Mouse (Mus musculus) hindbrain, embryonic 15.5 days (tissue): Measurements from ENCODE around the gene Oxct1. TPM values are rescaled to one million over a fixed set of nuclear protein-coding genes. Genes with fewer than 3 reads are reported as not detected.

ENCODE experiments used
- ATAC-seq: fragments of 200-750 bp; cut with Nextera tagmentation; 2 replicates; pipeline ENCODE4 v1.8.0; 2017; ENCODE audit warnings: low read depth, moderate number of reproducible peaks, moderate TSS enrichment; ENCODE audit not compliant: low FRiP score
- H3K27ac ChIP-seq: fragments of 300-500 bp; sonication (generic); replicated peaks from 2 replicates; pipeline ENCODE4 v1.5.1; 2015; ENCODE audit warnings: mild to moderate bottlenecking, inconsistent platforms
- H3K27me3 ChIP-seq: fragments of 300-500 bp; sonication (generic); 2 replicates; pipeline ENCODE4 v1.6.1; 2015; ENCODE audit warnings: control low read depth, inconsistent platforms
- H3K36me3 ChIP-seq: fragments of 300-500 bp; sonication (generic); 2 replicates; pipeline ENCODE4 v1.6.1; 2015; ENCODE audit warnings: control low read depth, inconsistent platforms
- H3K4me1 ChIP-seq: fragments of 300-500 bp; sonication (generic); replicated peaks from 2 replicates; pipeline ENCODE4 v1.6.1; 2015; ENCODE audit warnings: control low read depth, inconsistent platforms
- H3K4me2 ChIP-seq: fragments of 300-500 bp; sonication (generic); 2 replicates; pipeline ENCODE4 v1.6.1; 2015; ENCODE audit warnings: moderate library complexity, mild to moderate bottlenecking, inconsistent platforms
- H3K4me3 ChIP-seq: fragments of 300-500 bp; sonication (generic); 2 replicates; pipeline ENCODE4 v1.5.1; 2015; ENCODE audit warnings: mild to moderate bottlenecking, inconsistent platforms
- H3K9ac ChIP-seq: fragments of 300-500 bp; sonication (generic); 2 replicates; pipeline ENCODE4 v1.6.1; 2015; ENCODE audit warnings: inconsistent platforms
- H3K9me3 ChIP-seq: fragments of 300-500 bp; sonication (generic); 2 replicates; pipeline ENCODE4 v1.6.1; 2016; ENCODE audit warnings: control low read depth, inconsistent platforms
- WGBS: fragments of 180-500 bp; shearing (Covaris S2); methylation state at CpG from one replicate; pipeline ENCODE4 v1.1.7; 2015; 5-methylcytosine and 5-hydroxymethylcytosine counted together
- polyA plus RNA-seq: library from polyadenylated mRNA; unstranded; fragments of >200 nt; fragmentation: Nextera tagmentation; extraction: Ambion mirVana; gene quantifications from 2 replicates; pipeline ENCODE4 v1.2.1, GENCODE M21; 2015

Gene Oxct1
- 360 and 362 TPM in 2 replicates for polyA plus RNA-seq

DNA sequence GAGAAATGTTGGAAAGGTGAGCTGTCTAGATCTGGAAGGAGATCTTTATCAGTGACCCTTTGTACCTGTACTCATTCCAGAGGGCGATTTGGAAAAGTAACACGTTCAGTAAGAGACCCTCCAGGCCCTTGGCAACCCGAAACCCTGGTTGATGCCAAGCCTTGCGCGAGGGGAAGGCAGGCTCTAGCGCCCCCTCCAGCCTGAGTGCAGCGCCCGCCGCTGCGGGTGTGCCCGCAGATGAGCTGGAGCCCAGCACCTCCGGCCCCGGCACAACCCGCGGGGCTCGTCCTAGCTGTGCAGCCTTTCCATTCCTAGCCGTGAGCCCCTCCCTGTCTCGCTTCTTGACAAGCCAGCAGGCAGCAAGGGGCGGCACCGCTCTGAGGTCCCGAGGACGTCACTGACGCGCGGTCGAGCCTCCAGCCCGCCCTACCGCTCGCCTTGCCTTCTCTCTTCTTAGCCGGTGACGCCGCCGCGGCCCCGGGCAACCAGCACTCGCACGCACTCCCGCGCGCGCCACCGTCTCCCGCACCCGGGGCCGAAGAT lies at the start of gene Oxct1:
Gene Oxct1 (plus strand): TSS at position 153 of the 543 bp plus-strand sequence.
- Histone ChIP-seq H3K9me3 (no peaks in the 10 kb centered on the region), H3K4me2 (peak within 1 kb of the TSS; percentile 61), H3K4me3 (peak within 1 kb of the TSS; percentile 84), H3K27ac (peak within 1 kb of the TSS; percentile 97), H3K4me1 (peaks cover 24% of the 10 kb centered on the region), H3K36me3 (no peaks in the 10 kb centered on the region), H3K27me3 (no peaks in the 10 kb centered on the region), H3K9ac (peak within 1 kb of the TSS; percentile 93)
- under 1% methylated on average over 45 of the region's 45 CpGs for WGBS
- peak; percentile 97 for ATAC-seq

DNA sequence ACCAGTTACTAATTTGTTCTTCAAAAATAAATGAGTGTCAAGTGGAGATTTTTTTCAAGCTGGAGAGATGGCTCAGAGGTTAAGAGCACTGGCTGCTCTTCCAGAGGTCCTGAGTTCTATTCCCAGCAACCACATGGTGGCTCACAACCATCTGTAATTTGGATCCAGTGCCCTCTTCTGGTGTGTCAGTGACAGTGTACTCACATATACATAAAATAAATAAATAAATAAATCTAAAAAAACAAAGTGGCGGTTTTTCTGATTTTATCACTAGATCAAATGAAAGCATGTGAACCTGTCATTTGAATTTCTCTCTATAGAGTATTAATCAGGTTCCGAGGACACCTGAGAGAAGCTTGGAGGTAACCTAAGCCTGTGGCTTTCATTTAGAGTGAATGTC lies 47.9 kb upstream of the Oxct1 start:
- H3K9ac ChIP-seq: no peak overlapping the region
- H3K9me3 ChIP-seq: no peaks in the 10 kb centered on the region
- H3K36me3 ChIP-seq: peaks cover 6% of the 10 kb centered on the region; the same call in 1 of the 2 replicates
- H3K4me1 ChIP-seq: 0 out of 2 replicates have a peak, but pooled peaks cover 3% of the 10 kb centered on the region
- no peak for ATAC-seq
- 0 out of 2 replicates have a peak overlapping the region, but pooled peaks have one; percentile 79 for H3K4me2 ChIP-seq
- H3K4me3 ChIP-seq: no peak overlapping the region
- WGBS: 94% methylated on average over 2 of the region's 2 CpGs
- no peaks in the 10 kb centered on the region for H3K27me3 ChIP-seq
- H3K27ac ChIP-seq: no peak overlapping the region

DNA sequence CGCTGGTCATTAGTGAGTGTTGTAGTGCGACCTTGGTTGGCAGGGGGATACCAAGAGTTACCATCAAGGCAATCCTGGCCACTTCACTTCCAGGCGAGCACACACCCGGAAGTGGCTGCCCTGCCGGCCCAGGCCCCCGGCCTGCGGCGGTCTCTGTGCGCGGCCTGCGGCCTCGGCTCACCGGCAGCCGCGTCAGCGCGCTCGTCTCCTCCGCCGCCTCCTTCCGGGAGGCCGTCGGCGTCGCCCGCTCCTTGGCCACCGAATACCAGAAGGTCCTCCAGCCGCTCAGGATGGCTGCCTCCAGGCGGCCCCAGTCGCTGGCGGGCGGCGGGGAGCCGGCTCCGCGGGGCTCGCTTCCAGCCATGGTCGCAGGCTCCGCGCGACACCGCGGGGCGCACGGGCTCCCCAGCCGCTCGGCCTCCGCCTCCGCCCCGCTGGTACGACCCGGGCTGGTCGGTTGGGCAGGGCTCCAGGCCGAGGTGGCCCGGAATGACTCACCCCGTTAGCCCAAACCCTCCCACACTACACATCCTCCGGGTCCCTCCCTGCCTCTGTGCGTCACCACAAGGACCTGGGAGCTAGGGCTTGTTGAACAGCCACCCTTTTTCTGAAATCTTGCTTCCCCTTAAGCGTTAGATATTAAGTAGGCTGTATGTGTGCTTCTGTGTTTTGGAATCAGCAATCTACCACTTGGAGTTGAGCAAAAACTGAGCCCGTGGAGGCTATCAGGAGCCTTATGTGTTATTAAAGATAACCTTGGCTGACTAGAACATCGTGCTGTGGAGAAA lies 46.9 kb upstream of the Oxct1 start, which contains the start of gene Fbxo4:
Gene Fbxo4 (minus strand): TSS at position 513 of the 788 bp plus-strand sequence.
- Histone ChIP-seq H3K27ac (peak within 1 kb of the TSS; percentile 97), H3K4me2 (peak within 1 kb of the TSS; percentile 79), H3K4me3 (peak within 1 kb of the TSS; percentile 68), H3K9ac (peak within 1 kb of the TSS; percentile 91), H3K36me3 (peaks cover 16% of the 10 kb centered on the region; the same call in 1 of the 2 replicates), H3K4me1 (0 out of 2 replicates have a peak, but pooled peaks cover 3% of the 10 kb centered on the region), H3K9me3 (no peaks in the 10 kb centered on the region), H3K27me3 (no peaks in the 10 kb centered on the region)
- 1% methylated on average over 61 of the region's 61 CpGs for WGBS
- peak; percentile 97 for ATAC-seq

DNA sequence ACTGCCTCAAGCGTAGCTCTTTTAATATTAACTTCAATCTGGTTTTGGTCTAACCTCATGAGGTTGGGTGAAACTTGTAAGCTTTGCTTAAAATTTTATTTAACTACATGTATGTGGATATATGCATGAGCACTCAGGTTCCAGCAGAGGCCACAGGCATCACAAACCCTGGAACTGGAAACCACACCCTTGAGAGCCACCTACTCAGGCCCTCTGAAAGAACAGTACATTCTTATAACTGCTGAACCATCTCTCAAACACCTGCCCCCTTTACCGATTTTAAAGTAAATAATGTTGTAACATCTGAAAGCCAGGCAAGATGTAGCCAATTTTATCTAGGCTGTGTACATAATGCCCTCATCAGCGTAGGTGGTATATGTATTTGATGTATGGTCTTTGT lies 46.3 kb upstream of the Oxct1 start:
- Histone ChIP-seq H3K4me2 (peak overlapping the region; percentile 79), H3K27me3 (no peaks in the 10 kb centered on the region), H3K4me3 (peak overlapping the region; percentile 68), H3K9ac (no peak overlapping the region), H3K4me1 (0 out of 2 replicates have a peak, but pooled peaks cover 3% of the 10 kb centered on the region), H3K36me3 (peaks cover 19% of the 10 kb centered on the region), H3K9me3 (no peaks in the 10 kb centered on the region), H3K27ac (peak overlapping the region; percentile 97)
- 89% methylated on average over 3 of the region's 3 CpGs for WGBS
- ATAC-seq: no peak

DNA sequence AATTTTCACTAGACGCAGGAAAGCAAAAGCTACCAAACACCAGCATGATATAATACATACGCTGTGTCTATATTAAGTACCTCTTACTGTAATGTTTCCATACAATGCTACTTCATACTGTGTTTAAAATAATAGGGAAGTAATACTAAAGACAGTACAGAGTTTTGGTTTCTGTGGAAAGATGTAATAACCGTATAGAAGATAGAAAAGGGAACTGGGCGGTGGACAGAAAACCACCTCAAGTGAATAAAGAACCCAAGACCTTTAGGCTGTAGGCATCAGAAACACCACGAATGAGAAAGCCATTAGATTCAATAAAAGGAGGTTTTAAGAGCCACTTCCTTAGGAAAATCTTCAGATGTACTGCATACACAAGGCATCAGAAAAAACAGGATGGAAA lies 43.5 kb upstream of the Oxct1 start:
- H3K27me3 ChIP-seq: no peaks in the 10 kb centered on the region
- no peak overlapping the region for H3K4me2 ChIP-seq
- H3K9me3 ChIP-seq: no peaks in the 10 kb centered on the region
- H3K4me3 ChIP-seq: no peak overlapping the region
- 0 out of 2 replicates have a peak, but pooled peaks cover 3% of the 10 kb centered on the region for H3K4me1 ChIP-seq
- WGBS: 96% methylated on average over 5 of the region's 5 CpGs
- no peak overlapping the region for H3K27ac ChIP-seq
- no peak for ATAC-seq
- H3K9ac ChIP-seq: no peak overlapping the region
- H3K36me3 ChIP-seq: peaks cover 37% of the 10 kb centered on the region

DNA sequence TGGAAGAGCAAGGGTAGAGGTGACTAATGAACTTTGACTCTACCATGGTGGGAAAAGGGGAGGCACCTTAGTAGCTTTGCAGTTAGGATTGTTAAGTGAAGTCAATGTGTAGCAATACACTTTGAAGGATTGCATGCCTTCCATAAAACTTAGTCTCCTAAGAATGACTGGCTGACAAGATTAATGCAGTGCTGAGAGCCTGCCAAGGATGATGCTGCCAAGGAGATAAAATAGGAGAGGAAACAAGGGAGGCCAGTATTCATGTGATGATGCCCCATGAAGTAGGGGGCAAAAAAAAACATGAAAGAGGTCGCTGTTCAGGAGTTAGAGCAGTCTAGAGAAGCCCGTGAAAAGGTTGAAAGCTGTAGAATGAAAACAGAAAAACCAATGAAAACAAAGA lies 41.3 kb upstream of the Oxct1 start:
- peaks cover 47% of the 10 kb centered on the region for H3K36me3 ChIP-seq
- no peak for ATAC-seq

DNA sequence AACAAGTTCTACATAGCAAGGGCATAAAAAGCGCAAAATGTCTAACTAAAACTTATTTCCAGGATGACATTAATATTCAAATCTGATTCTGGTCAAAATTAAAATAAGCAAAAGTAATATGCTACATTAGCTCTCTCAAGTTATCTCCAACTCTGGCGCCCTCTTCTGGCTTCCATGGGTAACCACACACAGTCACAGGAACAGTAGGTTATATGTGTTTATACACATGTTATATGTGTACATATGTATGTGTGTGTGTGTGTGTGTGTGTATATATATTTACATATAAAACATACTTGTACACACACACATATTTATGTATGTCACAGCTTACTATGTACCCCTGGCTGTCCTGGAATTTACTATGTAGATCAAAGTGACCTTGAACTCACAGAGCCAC lies 38.2 kb upstream of the Oxct1 start:
- no peak overlapping the region for H3K4me3 ChIP-seq
- ATAC-seq: 0 out of 2 replicates have a peak, but pooled peaks have one; percentile 19

More for the DNA sequence above, 41.3 kb upstream of the Oxct1 start:
- Histone ChIP-seq H3K4me2 (no peak overlapping the region), H3K27me3 (no peaks in the 10 kb centered on the region), H3K4me1 (no peaks in the 10 kb centered on the region), H3K9me3 (no peaks in the 10 kb centered on the region), H3K9ac (no peak overlapping the region), H3K27ac (no peak overlapping the region), H3K4me3 (no peak overlapping the region)
- WGBS: 79% methylated on average over 2 of the region's 2 CpGs

DNA sequence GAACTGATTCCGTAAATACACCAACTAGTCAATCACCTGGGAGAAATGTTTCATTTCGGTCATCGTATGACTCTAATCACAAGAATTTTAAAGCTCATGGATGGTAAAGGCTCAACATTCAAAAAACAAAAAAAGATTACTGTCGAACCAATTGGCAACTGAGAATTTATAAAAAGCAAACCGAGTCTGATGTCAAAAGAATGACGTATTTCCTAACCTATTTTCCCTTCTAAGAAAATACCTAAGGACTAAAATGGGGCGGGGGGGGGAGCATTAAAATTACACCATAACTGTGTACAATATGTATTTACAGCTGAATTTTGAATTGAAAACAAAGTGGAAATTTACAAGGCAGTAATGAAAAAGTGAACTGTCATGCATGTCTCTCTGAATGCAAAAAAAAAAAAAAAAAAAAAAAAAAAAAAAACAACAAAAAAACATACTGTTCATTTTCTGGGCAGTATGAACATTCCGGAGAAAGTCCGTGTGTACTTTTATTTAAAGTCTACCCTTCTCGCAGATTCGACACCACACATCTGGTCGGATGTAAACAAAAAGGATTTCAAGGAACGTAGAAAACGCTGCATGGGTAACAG lies 31.2 kb upstream of the Oxct1 start:
- Histone ChIP-seq H3K9ac (peak overlapping the region; percentile 68), H3K4me2 (peak overlapping the region; percentile 87), H3K4me3 (peak overlapping the region; percentile 62), H3K27me3 (no peaks in the 10 kb centered on the region), H3K36me3 (peaks cover 15% of the 10 kb centered on the region), H3K4me1 (peaks cover 20% of the 10 kb centered on the region), H3K27ac (peak overlapping the region; percentile 89), H3K9me3 (no peaks in the 10 kb centered on the region)
- 23% methylated on average over 14 of the region's 14 CpGs for WGBS
- no peak for ATAC-seq

More for the DNA sequence above, 38.2 kb upstream of the Oxct1 start:
- no peaks in the 10 kb centered on the region for H3K9me3 ChIP-seq
- no peak overlapping the region for H3K27ac ChIP-seq
- H3K36me3 ChIP-seq: peaks cover 56% of the 10 kb centered on the region
- H3K9ac ChIP-seq: no peak overlapping the region
- no peak overlapping the region for H3K4me2 ChIP-seq
- H3K4me1 ChIP-seq: no peaks in the 10 kb centered on the region
- 63% methylated on average over 2 of the region's 2 CpGs for WGBS
- H3K27me3 ChIP-seq: no peaks in the 10 kb centered on the region

DNA sequence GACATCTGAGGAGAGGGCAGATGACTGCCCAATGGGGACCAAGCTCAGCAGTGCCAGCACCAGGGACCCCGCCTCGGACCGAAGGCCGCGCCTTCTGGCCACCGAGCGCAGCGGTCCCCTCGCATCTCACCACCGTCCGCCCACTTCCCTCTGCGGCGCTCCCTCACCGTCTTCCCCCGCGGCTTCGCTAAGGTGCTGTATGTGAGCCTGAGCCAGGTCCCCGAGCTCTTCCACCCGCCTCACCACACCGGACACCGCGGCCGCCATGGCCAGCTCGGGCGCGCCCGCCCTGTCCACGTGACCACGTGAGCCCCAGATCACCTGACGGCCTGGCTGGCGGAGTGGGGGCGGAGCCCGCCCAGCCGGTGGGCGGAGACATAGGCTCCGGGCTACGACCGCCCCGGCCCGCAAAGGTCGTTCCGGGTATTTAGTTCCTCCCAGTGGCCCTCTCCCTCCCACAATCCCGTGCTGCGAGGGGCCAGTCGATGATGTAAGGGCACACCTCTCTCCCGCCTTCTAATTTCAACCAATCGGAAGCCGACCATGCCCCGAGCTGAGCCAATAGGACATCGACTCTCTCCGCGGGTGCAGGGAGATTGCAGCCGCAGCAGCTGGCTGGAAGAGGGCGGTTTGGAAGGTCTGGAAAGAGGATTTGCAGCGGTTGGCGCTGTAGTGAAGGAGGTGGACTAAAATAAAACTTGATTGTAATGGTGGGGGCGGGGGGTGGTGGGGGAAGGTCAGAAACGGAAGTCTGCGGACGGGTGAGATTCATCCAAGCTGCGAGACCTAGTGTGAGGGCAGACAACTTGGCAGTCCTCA lies 30.5 kb upstream of the Oxct1 start, which contains the start of gene AW549877:
Gene AW549877 (minus strand): TSS at position 297 of the 819 bp plus-strand sequence.
- Histone ChIP-seq H3K4me2 (peak within 1 kb of the TSS; percentile 87), H3K9ac (peak within 1 kb of the TSS; percentile 68), H3K9me3 (no peaks in the 10 kb centered on the region), H3K4me3 (peak within 1 kb of the TSS; percentile 62), H3K27ac (peak within 1 kb of the TSS; percentile 89), H3K4me1 (peaks cover 20% of the 10 kb centered on the region), H3K27me3 (no peaks in the 10 kb centered on the region), H3K36me3 (peaks cover 12% of the 10 kb centered on the region)
- WGBS: under 1% methylated on average over 55 of the region's 61 CpGs
- peak; percentile 100 for ATAC-seq

DNA sequence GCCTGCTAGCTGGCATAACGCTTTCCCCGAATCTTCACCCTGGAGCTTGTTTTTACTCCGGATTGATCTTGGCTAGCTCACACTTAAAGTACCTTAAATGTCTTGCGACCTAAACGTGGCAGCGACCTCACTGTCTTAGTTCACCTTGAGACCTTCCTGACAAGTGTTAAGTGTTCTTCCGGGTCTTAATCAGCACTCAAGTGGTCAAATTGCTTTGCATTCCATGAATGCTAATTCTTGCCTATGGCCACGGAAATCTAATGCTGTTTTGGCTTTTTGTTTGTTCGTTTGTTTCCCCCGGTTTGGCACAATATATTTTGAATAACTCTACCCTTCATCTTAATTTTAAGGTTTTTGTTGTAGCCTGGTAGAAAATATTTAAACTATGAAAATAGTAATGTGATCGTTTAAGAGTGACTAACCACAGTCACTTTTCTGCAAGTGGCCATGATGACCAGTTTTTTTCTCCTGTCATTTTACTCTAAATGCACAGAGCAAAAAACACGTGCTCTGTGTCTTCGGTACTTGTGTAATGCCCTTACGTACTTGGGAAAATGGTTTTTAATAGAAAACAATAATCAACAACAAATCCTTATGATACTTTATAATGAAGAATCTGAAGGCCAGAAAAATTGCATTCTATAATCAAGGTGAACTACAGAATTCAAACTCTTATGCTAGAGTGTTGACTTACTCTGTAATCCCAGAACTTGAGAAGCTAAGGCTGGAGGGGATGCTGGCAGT lies 29.7 kb upstream of the Oxct1 start:
- Histone ChIP-seq H3K4me3 (peak overlapping the region; percentile 62), H3K4me1 (peaks cover 20% of the 10 kb centered on the region), H3K27me3 (no peaks in the 10 kb centered on the region), H3K9me3 (no peaks in the 10 kb centered on the region), H3K36me3 (peaks cover 5% of the 10 kb centered on the region), H3K4me2 (peak overlapping the region; percentile 87), H3K9ac (peak overlapping the region; percentile 63), H3K27ac (peak overlapping the region; percentile 89)
- ATAC-seq: no peak
- 19% methylated on average over 14 of the region's 14 CpGs for WGBS

DNA sequence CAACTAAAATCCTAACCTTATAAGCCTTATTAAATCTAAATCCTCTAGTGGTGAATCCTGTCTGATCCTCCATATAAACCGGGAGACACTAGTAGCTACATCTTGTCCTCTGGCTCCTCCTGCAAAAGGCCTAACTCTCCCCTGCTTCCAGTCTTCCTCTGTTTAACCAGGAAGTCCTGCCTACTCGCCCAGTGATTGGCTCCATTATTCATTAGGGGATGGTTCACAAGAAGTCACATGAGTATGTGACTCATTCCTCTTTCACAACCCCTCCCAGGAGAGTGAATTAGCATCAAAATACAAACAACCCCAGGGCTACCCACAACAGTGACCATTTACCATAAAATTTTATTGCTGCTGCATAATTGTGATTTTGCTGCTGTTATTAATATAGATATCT lies 27.0 kb upstream of the Oxct1 start:
- Histone ChIP-seq H3K27ac (no peak overlapping the region), H3K36me3 (no peaks in the 10 kb centered on the region), H3K9ac (no peak overlapping the region), H3K9me3 (no peaks in the 10 kb centered on the region), H3K4me1 (peaks cover 15% of the 10 kb centered on the region), H3K4me3 (no peak overlapping the region), H3K27me3 (no peaks in the 10 kb centered on the region), H3K4me2 (no peak overlapping the region)
- 69% methylated on average over 2 of the region's 2 CpGs for WGBS
- no peak for ATAC-seq
